Mouse (Mus musculus) telencephalon, adult 2 months (tissue): Measurements from ENCODE around the gene Larp6.
A peak's percentile ranks its signal among the peaks of the same experiment; 100 is the strongest.

ENCODE experiments used
- DNase-seq: peaks from one replicate; pipeline ENCODE4 v3.0.0-alpha.2; 2011; ENCODE audit warnings: low read depth, low spot score

The Larp6 gene

GRCm38 (mm10) chr9:60712771-60713541 lies at the start of gene Larp6:
Gene Larp6 (plus strand): TSS chr9:60712989.
- DNase-seq: no peak

DNA sequence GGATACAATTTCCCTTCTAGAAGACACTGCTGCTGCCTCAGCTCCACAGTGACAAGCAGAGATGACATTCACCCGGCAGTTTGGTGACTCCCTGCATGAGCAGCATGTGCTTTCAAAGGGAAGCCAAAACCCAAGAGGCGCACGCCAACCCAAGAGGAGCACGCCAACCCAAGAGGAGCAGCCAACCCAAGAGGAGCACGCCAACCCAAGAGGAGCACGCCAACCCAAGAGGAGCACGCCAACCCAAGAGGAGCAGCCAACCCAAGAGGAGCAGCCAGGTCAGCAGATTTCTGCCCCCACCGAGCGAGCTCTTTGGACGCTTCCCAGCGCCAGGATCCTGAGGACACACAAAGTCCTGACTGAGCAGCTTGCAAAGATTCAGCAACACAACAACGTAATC lies 48.4 kb upstream of the Larp6 start:
- DNase-seq: no peak

GRCm38 (mm10) chr9:60664866-60665265 lies 47.9 kb upstream of the Larp6 start:
- no peak for DNase-seq

DNA sequence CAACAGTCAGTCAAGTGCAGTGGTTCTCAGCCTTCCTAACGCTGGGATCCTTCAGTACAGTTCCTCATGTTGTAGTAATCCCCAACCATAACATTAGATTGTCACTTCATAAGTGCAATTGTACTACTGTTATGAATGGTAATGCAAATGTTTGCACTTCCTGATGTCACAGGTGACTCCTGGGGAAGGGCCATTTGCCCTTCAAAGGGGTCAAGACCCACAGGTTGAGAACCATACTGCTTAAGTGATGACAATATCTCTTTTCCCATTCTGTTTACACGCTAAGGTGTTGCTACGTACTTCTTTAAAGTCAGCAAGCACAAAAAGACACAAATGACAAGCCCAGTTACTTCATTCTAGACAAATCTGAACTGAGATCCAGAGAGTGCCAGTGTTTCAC lies 47.3 kb upstream of the Larp6 start:
- no peak for DNase-seq

DNA sequence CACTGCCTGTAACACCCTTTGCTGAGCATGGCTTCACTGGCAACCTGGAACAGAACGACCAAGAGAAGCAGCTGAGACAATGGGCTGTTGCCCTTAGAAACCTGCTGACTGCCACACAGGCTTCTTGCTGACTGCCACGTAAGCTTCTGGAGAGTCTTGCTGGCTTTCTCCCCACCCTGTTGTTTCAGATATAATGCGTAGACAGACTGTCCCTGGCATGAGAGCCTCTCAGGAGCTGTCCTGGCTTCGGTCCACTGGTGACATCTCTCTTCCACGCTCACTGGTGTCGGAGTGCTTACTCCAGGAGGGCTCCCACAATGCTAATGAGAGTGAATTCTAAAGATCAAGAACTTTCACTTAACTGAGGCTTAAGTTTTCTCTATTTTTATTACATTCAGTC lies 43.9 kb upstream of the Larp6 start:
- DNase-seq: no peak

DNA sequence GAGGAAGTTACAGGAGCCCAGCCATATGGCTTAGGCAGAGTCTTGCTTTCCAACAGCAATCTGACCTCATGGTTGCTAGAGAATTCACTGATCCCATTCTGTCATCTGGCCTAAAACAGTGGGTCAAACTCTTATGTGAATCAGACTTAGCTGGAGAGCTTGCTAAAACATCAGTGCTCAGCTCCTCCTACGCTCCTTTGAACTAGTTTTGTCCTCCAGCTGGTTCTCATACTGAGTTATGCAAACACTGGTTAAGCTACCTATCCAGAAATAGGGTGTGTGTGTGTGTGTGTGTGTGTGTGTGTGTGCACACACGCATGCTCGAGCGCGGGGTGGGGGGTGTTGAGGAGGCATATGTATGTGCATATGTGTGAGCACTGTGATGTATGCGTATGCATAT lies 40.2 kb upstream of the Larp6 start:
- peak; percentile 77 for DNase-seq

GRCm38 (mm10) chr9:60674780-60675179 lies 38.0 kb upstream of the Larp6 start:
- DNase-seq: no peak

- DNase-seq: no peak
Observed at GRCm38 (mm10) chr9:60676429-60676828, 36.4 kb upstream of the Larp6 start.

DNA sequence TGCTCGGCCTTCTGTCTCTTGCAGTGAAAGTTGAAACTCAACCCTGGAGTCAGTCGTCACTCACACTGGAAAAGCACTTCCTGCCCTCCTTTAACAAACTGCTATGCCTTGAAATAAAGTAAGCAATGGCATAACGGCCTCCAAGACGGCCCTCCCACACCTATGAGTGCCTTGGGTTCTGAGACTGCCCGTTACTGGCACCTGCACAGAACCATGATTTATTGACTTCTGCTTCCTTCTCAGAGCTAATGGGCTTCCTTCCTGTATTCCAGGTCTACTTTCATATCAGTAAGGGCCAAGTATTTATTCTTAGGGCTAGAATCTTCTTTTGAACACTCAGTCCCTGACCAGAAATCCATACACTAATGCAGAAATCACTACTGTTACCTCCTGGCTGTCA lies 33.9 kb upstream of the Larp6 start:
- DNase-seq: no peak

DNA sequence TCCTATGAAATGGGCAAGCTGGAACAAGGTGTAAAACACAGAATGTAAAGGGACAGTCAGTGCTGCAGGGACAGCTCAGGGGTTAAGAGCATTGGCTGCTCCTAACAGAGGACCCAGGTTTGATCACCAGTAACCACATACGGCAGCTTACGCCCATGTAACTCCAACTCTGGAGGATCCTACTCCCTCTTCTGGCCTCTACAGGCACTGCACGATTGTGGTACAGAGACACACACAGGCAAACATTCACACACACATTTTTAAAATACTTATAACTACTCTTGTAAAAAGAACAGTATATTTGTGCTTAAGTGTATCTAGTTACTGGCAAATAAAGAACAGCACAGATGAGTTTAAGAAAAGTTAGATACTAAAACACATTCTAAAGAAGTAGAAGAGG lies 31.8 kb upstream of the Larp6 start:
- no peak for DNase-seq

DNA sequence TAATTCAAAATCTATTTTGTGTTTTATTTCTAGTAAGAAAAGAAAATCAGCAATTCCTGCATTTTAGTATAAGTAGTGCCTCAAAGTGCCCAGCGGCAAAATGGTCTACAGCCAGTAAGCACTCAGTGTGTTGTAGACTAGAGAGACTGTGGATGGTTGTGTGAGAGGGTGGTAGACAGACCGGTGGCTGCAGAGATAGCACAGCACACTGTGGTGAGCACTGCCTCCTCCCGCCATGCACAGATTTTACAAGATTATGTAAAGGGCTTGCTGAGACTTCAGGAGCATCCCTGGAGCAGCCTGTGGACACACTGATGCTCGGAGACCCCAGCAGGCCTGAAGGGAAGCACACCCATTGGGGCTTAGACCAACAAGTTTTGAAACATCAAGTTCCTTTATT lies 30.0 kb upstream of the Larp6 start:
- no peak for DNase-seq

DNA sequence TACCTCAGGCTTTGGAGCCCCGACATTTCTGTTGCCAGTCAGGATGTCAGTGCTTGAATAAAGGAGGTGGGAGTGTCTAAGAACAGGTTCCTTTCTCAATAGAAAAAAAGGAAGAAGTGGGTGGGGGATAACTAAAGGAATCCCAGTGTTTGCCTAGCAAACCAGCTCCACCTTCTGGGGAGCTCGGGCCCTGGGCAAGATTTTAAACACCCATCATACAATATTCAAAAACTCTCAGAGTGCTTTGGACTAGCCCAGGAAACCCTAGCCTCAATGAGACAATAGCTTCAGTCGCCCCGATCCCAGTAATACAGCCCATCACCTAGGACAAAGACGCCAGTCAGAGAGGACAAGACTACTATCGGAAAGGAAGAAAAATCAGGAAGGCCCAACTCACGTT lies 25.4 kb upstream of the Larp6 start:
- peak; percentile 76 for DNase-seq

- peak; percentile 94 for DNase-seq
Observed at GRCm38 (mm10) chr9:60687891-60688324, 24.9 kb upstream of the Larp6 start, which contains the start of gene Lrrc49. Gene Lrrc49 (minus strand): TSS chr9:60688158.

GRCm38 (mm10) chr9:60692624-60693023 lies 20.2 kb upstream of the Larp6 start:
- DNase-seq: no peak

GRCm38 (mm10) chr9:60693986-60694385 lies 18.8 kb upstream of the Larp6 start:
- no peak for DNase-seq

DNA sequence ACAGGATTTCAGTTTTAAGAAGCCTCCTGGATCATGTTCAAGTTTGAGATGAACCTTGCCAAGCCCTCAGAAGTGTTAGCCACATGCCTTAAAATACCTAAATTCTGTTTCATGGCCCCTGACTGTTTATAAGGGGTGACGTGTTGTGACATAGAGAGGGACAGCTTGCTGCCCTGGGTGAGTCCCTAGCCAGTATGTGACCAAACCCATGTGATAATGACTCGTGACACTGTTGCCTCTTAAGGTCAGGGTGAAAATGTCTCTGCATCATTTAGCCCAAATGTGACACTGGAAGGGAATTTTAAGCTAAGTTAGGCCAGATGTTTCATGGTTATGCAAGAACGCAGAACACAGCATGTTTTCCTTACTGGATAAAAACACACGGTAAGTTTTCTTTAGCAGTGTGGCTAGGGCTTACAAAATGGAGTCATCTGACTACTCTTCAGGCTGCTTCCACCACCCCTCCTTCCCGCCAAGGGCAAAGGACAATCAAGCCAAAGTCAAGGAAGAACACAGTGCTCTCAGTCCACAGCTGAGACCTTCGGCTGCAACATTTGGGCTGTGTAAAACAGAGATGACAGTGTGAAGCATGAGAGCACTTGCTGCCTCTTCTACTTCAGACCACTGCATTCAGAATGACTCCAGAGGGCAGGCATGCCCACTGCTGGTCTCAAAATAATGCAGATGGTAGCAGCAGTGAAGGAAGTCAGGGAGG lies 16.4 kb upstream of the Larp6 start:
- DNase-seq: no peak

- no peak for DNase-seq
Observed at GRCm38 (mm10) chr9:60699581-60700231, 13.1 kb upstream of the Larp6 start.

DNA sequence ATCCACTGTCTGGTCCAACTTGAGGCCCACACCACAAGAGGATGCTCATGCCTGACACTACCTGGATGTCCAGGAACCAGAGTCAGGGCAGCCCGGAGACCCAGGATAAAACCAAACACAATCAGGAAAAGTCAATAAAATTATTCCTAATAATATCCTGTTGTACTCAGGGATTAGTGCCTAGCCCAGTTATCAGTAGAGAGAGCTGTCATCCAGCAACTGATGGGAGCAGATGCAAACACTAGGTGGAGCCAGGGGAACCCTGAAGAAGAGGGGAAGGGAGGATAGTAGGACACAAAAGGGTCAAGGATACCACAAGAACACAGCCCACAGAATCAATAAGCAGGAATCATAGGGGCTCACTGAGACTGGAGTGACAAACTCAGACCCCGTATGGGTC lies 5.2 kb upstream of the Larp6 start:
- DNase-seq: no peak

DNA sequence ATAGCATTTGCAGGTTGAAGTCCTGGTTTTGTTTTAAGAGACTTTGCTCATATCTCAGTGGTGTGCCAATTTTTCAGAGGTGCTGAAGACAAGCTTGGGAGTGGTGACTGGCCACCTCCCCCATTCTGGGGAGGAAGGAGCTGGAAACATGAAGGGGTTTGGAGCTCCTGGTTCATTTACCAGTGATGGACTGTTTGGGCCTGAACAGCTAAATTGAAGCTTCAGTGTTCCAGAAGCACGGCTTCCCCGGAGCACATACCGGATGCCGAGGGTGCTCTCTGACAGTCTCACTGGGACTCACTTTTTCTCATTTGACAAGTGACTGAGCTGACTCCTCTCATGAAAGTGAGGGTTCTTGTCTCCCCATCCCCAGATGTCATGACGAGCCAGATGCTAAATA lies 4.2 kb upstream of the Larp6 start:
- DNase-seq: no peak

DNA sequence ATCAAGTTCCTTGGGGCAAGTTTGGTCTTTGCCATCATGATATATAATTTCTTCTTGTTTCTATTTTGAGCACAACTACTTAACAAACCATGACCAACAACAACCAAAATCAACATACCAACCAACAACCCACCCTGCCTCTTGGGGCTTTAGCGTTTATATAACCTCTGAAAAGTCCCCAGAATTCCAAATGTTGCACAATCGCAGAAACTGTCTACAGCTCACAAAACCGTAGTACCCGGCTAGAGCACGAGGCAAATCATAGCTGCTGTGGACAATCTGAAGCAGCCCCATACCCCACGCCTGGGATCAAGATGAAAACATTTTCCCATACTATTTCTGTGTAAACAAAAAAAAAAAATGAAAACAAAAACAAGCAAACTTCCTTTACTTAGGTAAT lies 3.1 kb upstream of the Larp6 start:
- no peak for DNase-seq

GRCm38 (mm10) chr9:60712011-60712410 lies 778 bp upstream of the Larp6 start:
- DNase-seq: no peak

DNA sequence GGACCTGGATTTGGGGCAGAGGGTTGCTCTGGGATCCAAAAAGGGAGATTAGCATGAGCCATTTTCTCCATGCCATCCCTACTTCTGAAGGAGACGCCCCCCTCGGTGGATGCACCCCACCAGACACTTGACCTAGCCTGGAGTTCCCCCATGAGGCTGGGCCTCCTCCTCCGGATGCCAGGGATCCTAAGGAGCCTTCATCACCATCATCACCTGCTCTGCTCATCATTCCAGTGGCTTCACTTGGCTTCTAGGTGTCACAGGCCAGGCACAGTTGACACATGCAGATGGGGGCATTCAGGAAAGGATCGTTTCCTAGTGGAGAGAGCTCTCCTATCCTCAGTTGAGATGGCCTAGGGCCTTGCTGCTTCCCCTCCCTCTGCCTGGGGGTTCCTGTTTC lies 827 bp downstream of the Larp6 start:
- DNase-seq: no peak

DNA sequence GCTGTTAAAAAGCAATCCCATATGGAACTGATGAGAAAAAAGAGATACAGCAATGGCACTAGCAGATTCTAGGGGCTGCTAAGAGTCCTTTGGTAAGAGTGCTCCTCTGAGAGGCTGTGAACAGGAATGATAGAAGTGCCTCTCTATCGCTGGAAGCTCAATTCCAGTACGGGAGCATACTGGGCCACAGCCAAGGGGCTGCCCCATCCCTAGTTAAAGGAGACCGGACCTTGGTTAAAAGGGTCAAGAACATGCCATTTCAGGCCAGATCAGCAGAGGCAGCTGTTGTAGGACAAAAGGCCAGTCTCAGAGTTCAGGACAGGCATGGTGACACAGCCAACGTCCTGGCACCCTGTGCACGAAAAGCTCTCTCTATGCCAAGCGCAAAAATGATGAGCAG lies 1.4 kb downstream of the Larp6 start:
- no peak for DNase-seq
